Mouse (Mus musculus) neural tube, embryonic 13.5 days (tissue): ENCODE measurements around the gene Gfpt2. TPM values are rescaled to one million over a fixed set of nuclear protein-coding genes. Genes with fewer than 3 reads are reported as not detected.
A peak's percentile ranks its signal among the peaks of the same experiment; 100 is the strongest.
"Not testable (repeated sequence)": the region's sequence is repeated elsewhere in the genome, so short reads cannot be mapped to it uniquely, and the experiment has no call there.

ENCODE experiments used
- ATAC-seq: fragments of 200-750 bp; cut with Nextera tagmentation; 2 replicates; pipeline ENCODE4 v1.8.0; 2017; ENCODE audit warnings: low read depth, mild to moderate bottlenecking, moderate TSS enrichment, moderate library complexity
- H3K27ac ChIP-seq: fragments of 300-500 bp; sonication (generic); replicated peaks from 2 replicates; pipeline ENCODE4 v1.5.1; 2015; ENCODE audit warnings: moderate library complexity, mild to moderate bottlenecking, inconsistent platforms
- H3K27me3 ChIP-seq: fragments of 300-500 bp; sonication (generic); 2 replicates; pipeline ENCODE4 v1.6.1; 2015; ENCODE audit warnings: mild to moderate bottlenecking, inconsistent platforms
- H3K36me3 ChIP-seq: fragments of 300-500 bp; sonication (generic); 2 replicates; pipeline ENCODE4 v1.6.1; 2015; ENCODE audit warnings: mild to moderate bottlenecking, inconsistent platforms
- H3K4me1 ChIP-seq: fragments of 300-500 bp; sonication (generic); replicated peaks from 2 replicates; pipeline ENCODE4 v1.6.1; 2015; ENCODE audit warnings: inconsistent platforms
- H3K4me2 ChIP-seq: fragments of 300-500 bp; sonication (generic); 2 replicates; pipeline ENCODE4 v1.6.1; 2015; ENCODE audit warnings: inconsistent platforms, mild to moderate bottlenecking, moderate library complexity
- H3K4me3 ChIP-seq: fragments of 300-500 bp; sonication (generic); 2 replicates; pipeline ENCODE4 v1.5.1; 2015; ENCODE audit warnings: mild to moderate bottlenecking, inconsistent platforms
- H3K9ac ChIP-seq: fragments of 300-500 bp; sonication (generic); 2 replicates; pipeline ENCODE4 v1.6.1; 2015; ENCODE audit warnings: moderate library complexity, mild to moderate bottlenecking, inconsistent platforms
- H3K9me3 ChIP-seq: fragments of 300-500 bp; sonication (generic); 2 replicates; pipeline ENCODE4 v1.6.1; 2016; ENCODE audit warnings: inconsistent platforms
- WGBS: fragments of 180-500 bp; shearing (Covaris S2); methylation state at CpG from one replicate; pipeline ENCODE4 v1.1.7; 2015; 5-methylcytosine and 5-hydroxymethylcytosine counted together
- polyA plus RNA-seq: library from polyadenylated mRNA; unstranded; fragments of >200 nt; fragmentation: Nextera tagmentation; extraction: Ambion mirVana; gene quantifications from 2 replicates; pipeline ENCODE4 v1.2.1, GENCODE M21; 2015

The Gfpt2 gene
- polyA plus RNA-seq, 1 experiment from 2014 or later: 4.6 TPM

GRCm38 (mm10) chr11:49767497-49767896 lies 26.5 kb upstream of the Gfpt2 start:
- H3K9me3 ChIP-seq, H3K27ac ChIP-seq, H3K4me2 ChIP-seq, ATAC-seq, H3K9ac ChIP-seq, H3K27me3 ChIP-seq, H3K4me3 ChIP-seq, H3K36me3 ChIP-seq: not testable (repeated sequence)
- H3K4me1 ChIP-seq: peaks cover 12% of the 10 kb centered on the region
- WGBS: 87% methylated on average over 4 of the region's 6 CpGs

GRCm38 (mm10) chr11:49768781-49769180 lies 25.2 kb upstream of the Gfpt2 start:
- Histone ChIP-seq H3K27me3 (no peaks in the 10 kb centered on the region), H3K36me3 (no peaks in the 10 kb centered on the region), H3K4me3 (no peak overlapping the region), H3K27ac (no peak overlapping the region), H3K9ac (no peak overlapping the region), H3K9me3 (no peaks in the 10 kb centered on the region), H3K4me1 (peaks cover 5% of the 10 kb centered on the region), H3K4me2 (no peak overlapping the region)
- WGBS: 91% methylated on average over 5 of the region's 5 CpGs
- no peak for ATAC-seq

- H3K36me3 ChIP-seq: no peaks in the 10 kb centered on the region
- no peaks in the 10 kb centered on the region for H3K9me3 ChIP-seq
- no peak for ATAC-seq
- 89% methylated on average over 9 of the region's 9 CpGs for WGBS
- H3K27me3 ChIP-seq: no peaks in the 10 kb centered on the region
- H3K4me2 ChIP-seq: no peak overlapping the region
- no peak overlapping the region for H3K27ac ChIP-seq
- H3K4me3 ChIP-seq: no peak overlapping the region
- no peaks in the 10 kb centered on the region for H3K4me1 ChIP-seq
- no peak overlapping the region for H3K9ac ChIP-seq
These were observed 23.1 kb upstream of the Gfpt2 start for GRCm38 (mm10) chr11:49770676-49771550.

GRCm38 (mm10) chr11:49772251-49772650 lies 21.7 kb upstream of the Gfpt2 start:
- no peaks in the 10 kb centered on the region for H3K27me3 ChIP-seq
- no peak overlapping the region for H3K27ac ChIP-seq
- no peaks in the 10 kb centered on the region for H3K4me1 ChIP-seq
- no peaks in the 10 kb centered on the region for H3K9me3 ChIP-seq
- ATAC-seq: no peak
- no peak overlapping the region for H3K9ac ChIP-seq
- no peaks in the 10 kb centered on the region for H3K36me3 ChIP-seq
- no peak overlapping the region for H3K4me3 ChIP-seq
- 66% methylated on average over 5 of the region's 5 CpGs for WGBS
- no peak overlapping the region for H3K4me2 ChIP-seq

DNA sequence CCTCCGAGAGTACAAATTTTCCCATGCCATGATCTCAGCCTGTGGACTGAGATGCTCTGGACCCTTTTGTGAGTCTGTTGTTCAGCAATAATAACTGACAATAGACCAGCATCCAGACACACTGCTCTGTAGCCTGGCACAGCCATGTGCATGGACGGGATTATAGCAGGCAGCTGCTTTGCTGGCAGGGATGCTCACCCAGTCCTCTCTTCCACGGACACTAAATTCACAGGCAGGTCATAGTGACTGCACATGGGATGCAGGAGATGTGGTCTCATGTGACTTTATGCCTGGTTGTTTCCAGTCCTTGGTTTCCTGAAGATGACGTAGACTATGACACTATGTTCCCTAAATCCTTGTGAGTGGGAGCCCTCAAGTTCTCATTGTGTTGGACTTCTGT lies 19.1 kb upstream of the Gfpt2 start:
- H3K9ac ChIP-seq: no peak overlapping the region

GRCm38 (mm10) chr11:49778844-49779243 lies 15.1 kb upstream of the Gfpt2 start:
- ATAC-seq: no peak
- Histone ChIP-seq H3K4me3 (no peak overlapping the region), H3K4me2 (no peak overlapping the region), H3K27me3 (no peaks in the 10 kb centered on the region), H3K4me1 (no peaks in the 10 kb centered on the region), H3K27ac (no peak overlapping the region), H3K9me3 (no peaks in the 10 kb centered on the region), H3K9ac (no peak overlapping the region), H3K36me3 (no peaks in the 10 kb centered on the region)
- WGBS: 93% methylated on average over 6 of the region's 6 CpGs

More for the DNA sequence above, 19.1 kb upstream of the Gfpt2 start:
- H3K27me3 ChIP-seq: no peaks in the 10 kb centered on the region
- 78% methylated on average over 4 of the region's 4 CpGs for WGBS
- no peak overlapping the region for H3K4me2 ChIP-seq
- H3K9me3 ChIP-seq: no peaks in the 10 kb centered on the region
- no peaks in the 10 kb centered on the region for H3K36me3 ChIP-seq
- no peaks in the 10 kb centered on the region for H3K4me1 ChIP-seq
- no peak for ATAC-seq
- H3K27ac ChIP-seq: no peak overlapping the region
- no peak overlapping the region for H3K4me3 ChIP-seq

DNA sequence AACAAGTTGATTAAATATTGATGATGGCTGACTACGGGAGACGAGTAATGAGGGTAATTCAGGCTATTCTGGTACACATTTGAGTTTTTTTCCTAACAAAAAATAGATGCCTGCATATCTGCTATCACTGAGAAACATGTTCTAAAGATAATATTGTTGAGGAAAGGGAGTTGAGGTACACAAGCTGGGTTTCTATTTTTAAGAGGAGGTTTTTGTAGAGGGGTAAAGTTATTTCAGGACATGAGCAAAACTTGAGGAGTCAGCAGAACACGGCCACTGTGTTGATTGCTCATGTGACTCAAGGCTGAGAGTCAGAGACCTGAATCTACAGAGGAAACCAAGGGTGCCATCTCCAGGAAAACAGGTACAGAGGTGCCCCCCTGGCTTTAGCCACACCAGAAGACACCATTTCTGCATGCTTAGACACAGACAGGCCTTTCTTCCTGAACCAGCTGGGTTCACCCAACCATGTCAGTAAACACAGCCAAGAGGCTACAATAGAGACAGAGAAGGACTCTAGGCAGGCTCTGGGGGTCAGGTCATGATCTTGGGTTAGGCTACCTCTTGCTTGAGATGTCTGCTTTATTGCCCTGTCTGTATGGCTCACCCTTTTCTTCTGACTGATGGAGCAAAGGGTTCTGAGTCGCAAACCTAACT lies 13.7 kb upstream of the Gfpt2 start:
- Histone ChIP-seq H3K4me3 (no peak overlapping the region), H3K4me2 (no peak overlapping the region), H3K9me3 (no peaks in the 10 kb centered on the region), H3K9ac (no peak overlapping the region), H3K27ac (no peak overlapping the region), H3K27me3 (no peaks in the 10 kb centered on the region), H3K4me1 (no peaks in the 10 kb centered on the region), H3K36me3 (no peaks in the 10 kb centered on the region)
- 77% methylated on average over 4 of the region's 4 CpGs for WGBS
- ATAC-seq: no peak

- ATAC-seq: no peak
- Histone ChIP-seq H3K4me3 (no peak overlapping the region), H3K27ac (no peak overlapping the region), H3K9ac (no peak overlapping the region), H3K4me2 (no peak overlapping the region), H3K36me3 (no peaks in the 10 kb centered on the region), H3K4me1 (no peaks in the 10 kb centered on the region), H3K9me3 (no peaks in the 10 kb centered on the region), H3K27me3 (no peaks in the 10 kb centered on the region; the same call in 1 of the 2 replicates)
- WGBS: 80% methylated on average over 6 of the region's 6 CpGs
These were observed 12.1 kb upstream of the Gfpt2 start for GRCm38 (mm10) chr11:49781833-49782399.

- H3K9me3 ChIP-seq: peaks cover under 1% of the 10 kb centered on the region; the same call in 1 of the 2 replicates
- no peak overlapping the region for H3K9ac ChIP-seq
- ATAC-seq: no peak
- no peaks in the 10 kb centered on the region for H3K36me3 ChIP-seq
- no peak overlapping the region for H3K27ac ChIP-seq
- H3K4me2 ChIP-seq: no peak overlapping the region
- H3K4me1 ChIP-seq: peaks cover 11% of the 10 kb centered on the region
- H3K4me3 ChIP-seq: no peak overlapping the region
- peaks cover 17% of the 10 kb centered on the region for H3K27me3 ChIP-seq
- 6% methylated on average over 14 of the region's 14 CpGs for WGBS
These were observed 847 bp upstream of the Gfpt2 start for GRCm38 (mm10) chr11:49793131-49793530.

DNA sequence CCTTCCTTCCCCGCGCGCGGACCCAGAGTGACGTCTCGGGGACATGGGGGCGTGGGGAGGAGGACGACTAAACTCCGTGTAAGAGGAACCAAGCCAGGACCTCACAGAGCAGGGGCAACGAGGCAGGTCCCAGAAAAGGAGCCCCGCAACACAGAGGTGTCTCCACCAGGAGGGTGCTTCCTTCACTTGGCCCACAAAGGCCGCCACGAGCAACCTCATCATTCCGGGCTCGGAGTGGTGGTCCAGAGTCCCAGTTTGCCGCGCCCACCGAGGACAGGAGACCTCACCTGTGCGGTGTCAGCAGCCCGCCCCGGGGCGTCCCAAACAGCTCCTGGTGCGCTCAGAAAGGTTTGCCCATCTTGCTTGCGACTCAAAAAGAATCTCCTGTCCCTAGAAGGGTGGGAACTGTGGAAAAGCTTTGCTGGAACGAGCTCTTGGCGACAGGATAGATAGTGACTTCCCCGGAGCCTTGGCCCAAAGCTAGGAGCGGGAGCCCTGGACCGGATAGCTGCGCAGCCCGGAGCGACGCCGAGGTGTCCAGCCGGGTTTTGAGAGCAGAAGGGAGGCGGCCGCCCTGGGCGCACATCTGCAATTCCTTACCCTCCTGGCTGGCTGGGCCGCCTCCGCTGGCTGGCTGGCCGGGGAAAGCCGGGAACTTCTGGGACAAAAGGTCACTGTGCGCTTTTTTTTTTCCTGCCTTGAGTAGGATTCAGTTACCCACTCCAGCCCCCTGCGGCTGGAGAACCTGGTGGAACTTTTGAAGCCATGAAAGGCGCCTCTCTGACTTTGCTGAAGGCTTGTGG lies 565 bp downstream of the Gfpt2 start:
- Histone ChIP-seq H3K9me3 (no peaks in the 10 kb centered on the region; the same call in 1 of the 2 replicates), H3K36me3 (no peaks in the 10 kb centered on the region), H3K4me1 (peaks cover 11% of the 10 kb centered on the region), H3K4me3 (peak overlapping the region; percentile 59), H3K4me2 (peak overlapping the region; percentile 88), H3K9ac (peak overlapping the region; percentile 76), H3K27ac (no peak overlapping the region), H3K27me3 (peaks cover 17% of the 10 kb centered on the region)
- peak; percentile 82 for ATAC-seq
- WGBS: under 1% methylated on average over 45 of the region's 45 CpGs

DNA sequence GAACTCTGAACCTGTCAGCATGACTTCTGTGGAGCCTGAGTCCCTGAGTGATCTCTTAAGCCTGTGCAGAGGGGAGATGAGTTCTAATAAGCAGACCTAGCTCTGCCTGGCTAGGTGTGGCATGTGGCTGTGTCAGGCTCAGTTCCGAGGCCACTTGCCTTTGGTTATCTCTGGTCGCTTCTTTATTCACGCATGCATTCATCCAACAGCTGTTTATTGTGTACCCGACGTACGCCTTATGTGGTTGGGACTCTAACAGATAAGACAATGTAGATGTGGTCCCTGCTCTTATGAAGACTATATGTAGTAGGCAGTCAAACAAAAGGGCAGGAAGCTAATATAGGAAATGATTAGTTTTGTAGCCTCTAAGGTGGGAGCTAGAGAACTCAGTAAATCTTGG lies 5.0 kb downstream of the Gfpt2 start:
- no peaks in the 10 kb centered on the region for H3K9me3 ChIP-seq
- ATAC-seq: no peak
- peaks cover 23% of the 10 kb centered on the region for H3K4me1 ChIP-seq
- 87% methylated on average over 6 of the region's 6 CpGs for WGBS
- no peak overlapping the region for H3K9ac ChIP-seq
- no peak overlapping the region for H3K4me3 ChIP-seq
- H3K36me3 ChIP-seq: no peaks in the 10 kb centered on the region
- H3K27me3 ChIP-seq: peaks cover 13% of the 10 kb centered on the region
- no peak overlapping the region for H3K4me2 ChIP-seq
- H3K27ac ChIP-seq: no peak overlapping the region

GRCm38 (mm10) chr11:49801516-49801915 lies 7.5 kb downstream of the Gfpt2 start:
- 59% methylated on average over 4 of the region's 4 CpGs for WGBS
- H3K4me1 ChIP-seq: peaks cover 12% of the 10 kb centered on the region
- H3K4me3 ChIP-seq: no peak overlapping the region
- H3K4me2 ChIP-seq: no peak overlapping the region
- H3K27me3 ChIP-seq: no peaks in the 10 kb centered on the region
- no peaks in the 10 kb centered on the region for H3K36me3 ChIP-seq
- no peak overlapping the region for H3K9ac ChIP-seq
- H3K27ac ChIP-seq: no peak overlapping the region
- no peak for ATAC-seq
- H3K9me3 ChIP-seq: no peaks in the 10 kb centered on the region
